Mouse (Mus musculus) kidney, adult 2 months (tissue): ENCODE measurements around the gene Rufy1. TPM values are rescaled to one million over a fixed set of nuclear protein-coding genes. Genes with fewer than 3 reads are reported as not detected.

ENCODE experiments used
- DNase-seq: peaks from one replicate; pipeline ENCODE4 v3.0.0; 2021
- H3K27ac ChIP-seq: fragments of 200-500 bp; 2 replicates; pipeline ENCODE4 v1.5.1; 2012; ENCODE audit warnings: low read depth, low read length, control low read depth, inconsistent platforms; ENCODE audit not compliant: insufficient read depth
- H3K27me3 ChIP-seq: fragments of 200-500 bp; replicated peaks from 2 replicates; pipeline ENCODE4 v1.6.1; 2012; ENCODE audit warnings: mild to moderate bottlenecking, moderate library complexity, low read length, inconsistent platforms; ENCODE audit not compliant: control insufficient read depth, insufficient read depth
- H3K36me3 ChIP-seq: fragments of 200-500 bp; 2 replicates; pipeline ENCODE4 v1.6.1; 2012; ENCODE audit warnings: mild to moderate bottlenecking, moderate library complexity, low read length, inconsistent platforms; ENCODE audit not compliant: control insufficient read depth, insufficient read depth
- H3K4me1 ChIP-seq: fragments of 200-500 bp; 2 replicates; pipeline ENCODE4 v1.6.1; 2011; ENCODE audit warnings: low read length; ENCODE audit not compliant: control insufficient read depth, insufficient read depth
- H3K4me3 ChIP-seq: fragments of 200-500 bp; 2 replicates; pipeline ENCODE4 v1.5.1; 2011; ENCODE audit warnings: mild to moderate bottlenecking, low read depth, low read length, control low read depth; ENCODE audit not compliant: insufficient read depth
- CTCF ChIP-seq: fragments of 200-500 bp; conservative IDR thresholded peaks from 2 replicates; pipeline ENCODE4 v1.5.1; 2011; ENCODE audit warnings: low read depth, mild to moderate bottlenecking, control low read depth, low read length, moderate library complexity, mixed read lengths; ENCODE audit not compliant: insufficient read depth, insufficient read length
- POLR2A ChIP-seq: fragments of 200-500 bp; IDR thresholded peaks from one replicate; pipeline ENCODE4 v1.6.1; 2011; ENCODE audit warnings: low read depth, low read length, control low read depth
- WGBS: fragments of 180-500 bp; shearing (Covaris S2); methylation state at CpG from one replicate; pipeline ENCODE4 v1.1.7; 2018; 5-methylcytosine and 5-hydroxymethylcytosine counted together
- polyA plus RNA-seq: library from polyadenylated mRNA; depleted of rRNA; stranded (reverse); fragments of >200 nt; gene quantifications from 2 replicates; pipeline ENCODE4 v1.2.3, GENCODE M21; 2012

Rufy1 gene
- polyA plus RNA-seq, 1 experiment, result 30.4 TPM

DNA sequence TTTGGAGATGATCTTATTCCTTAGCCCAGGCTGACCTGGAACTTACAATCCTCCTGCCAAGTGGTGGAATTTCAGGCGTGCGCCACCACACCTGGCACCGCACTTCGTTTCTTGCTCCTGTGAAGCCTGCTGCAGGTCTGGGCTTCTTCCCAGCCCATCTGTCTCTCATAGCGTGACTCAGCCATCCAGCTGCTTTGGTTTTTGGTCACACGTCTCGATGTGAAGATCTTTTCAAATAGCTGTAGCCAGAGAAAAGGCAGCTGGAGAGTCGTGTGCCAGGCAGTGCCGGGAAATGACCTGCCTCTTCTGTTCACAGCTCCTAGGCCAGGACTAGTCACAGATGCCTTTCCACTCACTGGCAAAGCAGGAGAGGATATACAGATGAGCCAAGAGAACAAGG, 10.7 kb upstream of the Rufy1 start:
- no peaks in the 10 kb centered on the region for H3K27me3 ChIP-seq
- WGBS, result 73% methylated on average over 9 of the region's 9 CpGs

GRCm38 (mm10) chr11:50440691-50441090, 9.8 kb upstream of the Rufy1 start:
- Histone ChIP-seq H3K36me3 (no peaks in the 10 kb centered on the region), H3K27ac (no peak overlapping the region), H3K27me3 (no peaks in the 10 kb centered on the region), H3K4me3 (no peak overlapping the region), H3K4me1 (no peaks in the 10 kb centered on the region)
- no peak for DNase-seq
- TF ChIP-seq CTCF (no peak), POLR2A (no peak)
- 78% methylated on average over 6 of the region's 6 CpGs for WGBS

More for the DNA sequence above, 10.7 kb upstream of the Rufy1 start:
- no peak overlapping the region for H3K4me3 ChIP-seq
- H3K4me1 ChIP-seq, result no peaks in the 10 kb centered on the region
- no peaks in the 10 kb centered on the region for H3K36me3 ChIP-seq
- TF ChIP-seq POLR2A, result no peak
- TF ChIP-seq CTCF, result no peak
- no peak for DNase-seq
- H3K27ac ChIP-seq, result no peak overlapping the region

DNA sequence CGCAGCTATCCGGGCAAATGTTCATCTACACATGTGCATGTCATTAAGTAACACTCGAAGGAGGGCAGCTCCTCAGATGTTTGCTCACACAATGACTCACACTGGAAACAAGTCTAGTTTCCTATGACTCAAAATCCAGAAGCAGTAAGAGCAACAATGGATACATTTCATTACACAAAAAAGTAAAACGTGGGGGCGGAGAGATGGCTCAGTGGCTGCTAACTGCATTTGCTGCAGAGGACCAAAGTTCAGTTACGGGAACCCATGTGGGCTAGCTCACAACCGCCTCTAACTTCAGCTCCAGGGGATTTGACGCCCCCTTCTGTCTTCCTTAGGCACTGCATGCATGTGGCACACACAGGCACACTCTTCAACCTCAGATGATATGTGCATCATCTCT, 8.9 kb upstream of the Rufy1 start:
- H3K4me3 ChIP-seq, result no peak overlapping the region
- WGBS, result 67% methylated on average over 8 of the region's 8 CpGs
- H3K27ac ChIP-seq, result no peak overlapping the region
- no peak for DNase-seq
- no peaks in the 10 kb centered on the region for H3K36me3 ChIP-seq
- H3K4me1 ChIP-seq, result no peaks in the 10 kb centered on the region
- TF ChIP-seq POLR2A (no peak), CTCF (peak; percentile 19; the same call in 1 of the 2 replicates)
- H3K27me3 ChIP-seq, result no peaks in the 10 kb centered on the region

- Histone ChIP-seq H3K27ac (no peak overlapping the region), H3K27me3 (no peaks in the 10 kb centered on the region), H3K4me3 (no peak overlapping the region), H3K36me3 (no peaks in the 10 kb centered on the region), H3K4me1 (0 out of 2 replicates have a peak, but pooled peaks cover 3% of the 10 kb centered on the region)
- DNase-seq, result no peak
- 95% methylated on average over 5 of the region's 5 CpGs for WGBS
- no peak for TF ChIP-seq POLR2A
Measured at GRCm38 (mm10) chr11:50432896-50433295, 2.0 kb upstream of the Rufy1 start.

DNA sequence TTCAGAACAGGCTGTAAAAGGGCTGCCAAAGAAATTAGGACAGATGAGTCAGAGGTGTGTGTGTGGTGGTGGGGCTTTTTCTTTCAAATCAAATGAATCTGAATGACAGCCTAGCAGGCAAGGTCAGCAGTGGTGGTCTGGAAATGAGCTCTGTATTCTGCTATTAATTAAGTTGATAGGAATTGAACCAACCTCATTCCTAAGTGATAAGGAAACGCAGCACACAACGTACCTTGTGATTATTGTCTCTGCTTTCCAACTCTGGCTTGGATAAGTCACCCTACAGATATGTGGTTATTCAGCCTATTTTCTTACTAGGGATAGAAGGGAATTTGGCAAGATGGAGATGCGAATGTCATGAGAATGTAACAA, 1.1 kb upstream of the Rufy1 start:
- 0 out of 2 replicates have a peak, but pooled peaks cover 3% of the 10 kb centered on the region for H3K4me1 ChIP-seq
- no peak overlapping the region for H3K4me3 ChIP-seq
- DNase-seq, result no peak
- H3K27ac ChIP-seq, result no peak overlapping the region
- TF ChIP-seq CTCF (no peak), POLR2A (no peak)
- H3K36me3 ChIP-seq, result no peaks in the 10 kb centered on the region
- 98% methylated on average over 3 of the region's 3 CpGs for WGBS
- H3K27me3 ChIP-seq, result no peaks in the 10 kb centered on the region

GRCm38 (mm10) chr11:50431134-50432068, 476 bp upstream of the Rufy1 start:
- H3K27me3 ChIP-seq, result no peaks in the 10 kb centered on the region
- H3K4me1 ChIP-seq, result peaks cover 7% of the 10 kb centered on the region; the same call in 1 of the 2 replicates
- 34% methylated on average over 32 of the region's 32 CpGs for WGBS
- peak overlapping the region; percentile 100 for H3K27ac ChIP-seq
- H3K4me3 ChIP-seq, result peak overlapping the region; percentile 91
- H3K36me3 ChIP-seq, result no peaks in the 10 kb centered on the region
- no peak for DNase-seq
- TF ChIP-seq CTCF, result no peak
- no peak for TF ChIP-seq POLR2A

- TF ChIP-seq CTCF (no peak), POLR2A (no peak)
- no peak overlapping the region for H3K27ac ChIP-seq
- H3K4me1 ChIP-seq, result peaks cover 7% of the 10 kb centered on the region; the same call in 1 of the 2 replicates
- WGBS, result 53% methylated on average over 4 of the region's 4 CpGs
- peak; percentile 65 for DNase-seq
- H3K36me3 ChIP-seq, result no peaks in the 10 kb centered on the region
- no peaks in the 10 kb centered on the region for H3K27me3 ChIP-seq
- H3K4me3 ChIP-seq, result no peak overlapping the region
Measured at GRCm38 (mm10) chr11:50426056-50426455, 4.9 kb downstream of the Rufy1 start.
